8 mouse cellular contexts compared by ENCODE assay signal in the genomic region with DNA sequence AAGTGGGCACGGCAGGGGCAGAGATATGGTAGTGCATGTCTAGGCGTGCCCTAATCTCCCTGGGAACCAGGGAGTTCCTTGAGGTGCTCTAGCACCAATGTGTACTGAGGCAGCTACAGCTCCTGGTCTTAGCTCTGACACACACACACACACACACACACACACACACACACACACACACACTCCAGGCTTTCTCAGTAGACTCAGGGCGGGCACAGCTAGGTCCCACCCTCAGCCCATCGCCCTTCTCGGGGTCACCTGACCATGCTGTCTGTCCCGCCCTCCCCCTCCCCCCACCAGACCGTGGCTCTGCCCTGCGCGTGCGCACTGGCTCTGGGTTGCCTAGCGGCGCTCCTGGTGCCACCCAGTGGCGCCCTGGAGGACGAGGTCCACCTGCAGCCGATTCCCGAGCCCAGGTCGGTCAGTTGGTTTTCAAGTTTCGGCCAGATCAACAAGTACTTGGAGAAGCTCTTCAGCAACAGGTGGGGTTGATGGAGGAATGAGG. TPM values are rescaled to one million over a fixed set of nuclear protein-coding genes. Genes with fewer than 3 reads are reported as not detected.
A peak's percentile ranks its signal among the peaks of the same experiment; 100 is the strongest.
DNase-seq lines count a peak whose midpoint lies in the region; ATAC-seq and TF ChIP-seq lines count a peak whose summit lies in the region.

No protein-coding gene starts in this region.

- H3K4me2 ChIP-seq in heart, postnatal 0 days (ENCODE audit: low read depth, low read length) = peak overlapping the region; percentile 47
- H3K4me2 ChIP-seq in lung, embryonic 16.5 days (ENCODE audit: low read depth, low read length) = peak overlapping the region; percentile 44

- no peaks in the 10 kb centered on the region for H3K4me1 ChIP-seq in brown adipose tissue, adult 24 weeks (ENCODE audit: control insufficient read depth, insufficient read depth, insufficient read length, low read length)
- H3K4me1 ChIP-seq in erythroblast, embryonic 14.5 days (ENCODE audit: control insufficient read depth) = peaks cover 65% of the 10 kb centered on the region
- H3K4me1 ChIP-seq in heart, postnatal 0 days (ENCODE audit: control insufficient read depth, insufficient read depth) = peaks cover 8% of the 10 kb centered on the region
- peaks cover 4% of the 10 kb centered on the region; the same call in 1 of the 2 replicates for H3K4me1 ChIP-seq in lung, embryonic 16.5 days (replicated peaks; ENCODE audit: control insufficient read depth, insufficient read depth, low read length)

- H3K36me3 ChIP-seq in erythroblast, embryonic 14.5 days (ENCODE audit: control insufficient read depth) = no peaks in the 10 kb centered on the region
- H3K36me3 ChIP-seq in heart, postnatal 0 days (replicated peaks; ENCODE audit: control insufficient read depth, insufficient read depth, low read length) = no peaks in the 10 kb centered on the region
- no peaks in the 10 kb centered on the region for H3K36me3 ChIP-seq in lung, embryonic 16.5 days (ENCODE audit: control insufficient read depth, insufficient read depth, low read length)

- ATAC-seq in heart, postnatal 0 days (ENCODE audit: insufficient read depth, low read depth) = peak; percentile 89
- ATAC-seq in lung, embryonic 16.5 days (ENCODE audit: low read depth) = peak; percentile 92

- no peaks in the 10 kb centered on the region for H3K9me3 ChIP-seq in erythroblast, embryonic 14.5 days (ENCODE audit: control insufficient read depth, low read length)
- no peaks in the 10 kb centered on the region for H3K9me3 ChIP-seq in heart, postnatal 0 days (replicated peaks; ENCODE audit: control insufficient read depth, low read length)
- H3K9me3 ChIP-seq in lung, embryonic 16.5 days (ENCODE audit: control insufficient read depth, low read length) = no peaks in the 10 kb centered on the region

- 2% methylated on average over 18 of the region's 18 CpGs for WGBS in heart, postnatal 0 days
- WGBS in lung, embryonic 16.5 days = 3% methylated on average over 17 of the region's 18 CpGs

- H3K4me3 ChIP-seq in brown adipose tissue, adult 24 weeks (ENCODE audit: insufficient read depth, low read depth, low read length) = peak overlapping the region; percentile 38
- H3K4me3 ChIP-seq in erythroblast, embryonic 14.5 days (replicated peaks) = peak overlapping the region; percentile 61
- H3K4me3 ChIP-seq in heart, postnatal 0 days (ENCODE audit: low read depth, low read length) = peak overlapping the region; percentile 4
- H3K4me3 ChIP-seq in lung, embryonic 16.5 days (ENCODE audit: low read length) = peak overlapping the region; percentile 21; the same call in 1 of the 2 replicates

- TF ChIP-seq CTCF in heart, postnatal 0 days (IDR thresholded peaks at IDR 0.05; ENCODE audit: low read depth) = peak; percentile 63

- TF ChIP-seq EP300 in heart, postnatal 0 days (IDR thresholded peaks at IDR 0.05; ENCODE audit: low read depth) = no peak

- H3K27ac ChIP-seq in brown adipose tissue, adult 24 weeks (replicated peaks; ENCODE audit: low read depth, low read length) = no peak overlapping the region
- H3K27ac ChIP-seq in heart, postnatal 0 days (ENCODE audit: low read depth) = no peak overlapping the region
- H3K27ac ChIP-seq in lung, embryonic 16.5 days (ENCODE audit: low read length) = no peak overlapping the region

- peak; percentile 96 for DNase-seq in ES-CJ7 (ENCODE audit: low read depth, low spot score)
- DNase-seq in heart, postnatal 0 days (ENCODE audit: low spot score) = peak; percentile 79
- DNase-seq in kidney, postnatal 4 days = peak; percentile 82 to 91
- DNase-seq in retina, postnatal 1 day = peak; percentile 94
- peak; percentile 37 for DNase-seq in urinary bladder, postnatal 10 days (ENCODE audit: low spot score)

- peaks cover 39% of the 10 kb centered on the region for H3K27me3 ChIP-seq in erythroblast, embryonic 14.5 days (ENCODE audit: control insufficient read depth)
- H3K27me3 ChIP-seq in heart, postnatal 0 days (ENCODE audit: control insufficient read depth, insufficient read depth, low read length) = peaks cover 15% of the 10 kb centered on the region; the same call in 1 of the 2 replicates
- H3K27me3 ChIP-seq in lung, embryonic 16.5 days (ENCODE audit: control insufficient read depth, insufficient read depth, low read depth, low read length) = peaks cover 4% of the 10 kb centered on the region; the same call in 1 of the 2 replicates

- H3K9ac ChIP-seq in heart, postnatal 0 days (replicated peaks; ENCODE audit: low read depth, low read length) = no peak overlapping the region
- peak overlapping the region; percentile 43 for H3K9ac ChIP-seq in lung, embryonic 16.5 days (ENCODE audit: low read length)

RNA-seq across cellular contexts. Expression of a gene that starts 4.2 kb away (rescaled TPM):
- polyA plus RNA-seq in brown adipose tissue, adult 24 weeks (2012; ENCODE audit: insufficient read depth, insufficient read length, missing spikeins) = not detected in 2 replicates
- polyA plus RNA-seq in erythroblast, embryonic 14.5 days (2012) = not detected in 2 replicates
- not detected in 2 replicates for total RNA-seq in heart, postnatal 0 days (2014; rRNA removed; ENCODE audit: low replicate concordance)
- polyA plus RNA-seq in heart, postnatal 0 days (2015; fragmentation: Nextera tagmentation; extraction: Ambion mirVana) = not detected in 2 replicates
- not detected in 2 replicates for polyA plus RNA-seq in lung, embryonic 16.5 days (2015; fragmentation: Nextera tagmentation; extraction: Ambion mirVana)

RNA-seq across cellular contexts. Expression of a gene that starts 8.6 kb away (rescaled TPM):
- 3.7 and 7.0 TPM in 2 replicates for polyA plus RNA-seq in brown adipose tissue, adult 24 weeks (2012; ENCODE audit: insufficient read depth, insufficient read length, missing spikeins)
- polyA plus RNA-seq in erythroblast, embryonic 14.5 days (2012) = 21.2 and 24.5 TPM in 2 replicates
- total RNA-seq in heart, postnatal 0 days (2014; rRNA removed; ENCODE audit: low replicate concordance) = 6.0 and 12.1 TPM in 2 replicates
- 2.1 and 2.3 TPM in 2 replicates for polyA plus RNA-seq in heart, postnatal 0 days (2015; fragmentation: Nextera tagmentation; extraction: Ambion mirVana)
- polyA plus RNA-seq in lung, embryonic 16.5 days (2015; fragmentation: Nextera tagmentation; extraction: Ambion mirVana) = 6.1 and 6.4 TPM in 2 replicates

RNA-seq across cellular contexts. Expression of a gene that starts 10.7 kb away (rescaled TPM):
- polyA plus RNA-seq in brown adipose tissue, adult 24 weeks (2012; ENCODE audit: insufficient read depth, insufficient read length, missing spikeins) = not detected in 2 replicates
- polyA plus RNA-seq in erythroblast, embryonic 14.5 days (2012) = not detected in 2 replicates
- not detected in 2 replicates for total RNA-seq in heart, postnatal 0 days (2014; rRNA removed; ENCODE audit: low replicate concordance)
- not detected in 2 replicates for polyA plus RNA-seq in heart, postnatal 0 days (2015; fragmentation: Nextera tagmentation; extraction: Ambion mirVana)
- polyA plus RNA-seq in lung, embryonic 16.5 days (2015; fragmentation: Nextera tagmentation; extraction: Ambion mirVana) = not detected in 2 replicates

RNA-seq across cellular contexts. Expression of a gene that starts 48.4 kb away (rescaled TPM):
- polyA plus RNA-seq in brown adipose tissue, adult 24 weeks (2012; ENCODE audit: insufficient read depth, insufficient read length, missing spikeins) = not detected in 2 replicates
- polyA plus RNA-seq in erythroblast, embryonic 14.5 days (2012) = 0.14 and 0.16 TPM in 2 replicates
- total RNA-seq in heart, postnatal 0 days (2014; rRNA removed; ENCODE audit: low replicate concordance) = not detected in 2 replicates
- polyA plus RNA-seq in heart, postnatal 0 days (2015; fragmentation: Nextera tagmentation; extraction: Ambion mirVana) = not detected in 2 replicates
- 0.73 and 1.5 TPM in 2 replicates for polyA plus RNA-seq in lung, embryonic 16.5 days (2015; fragmentation: Nextera tagmentation; extraction: Ambion mirVana)

RNA-seq across cellular contexts. Expression of a gene that starts 55.6 kb away (rescaled TPM):
- polyA plus RNA-seq in brown adipose tissue, adult 24 weeks (2012; ENCODE audit: insufficient read depth, insufficient read length, missing spikeins) = 37.7 and 46.4 TPM in 2 replicates
- not detected in 2 replicates for polyA plus RNA-seq in erythroblast, embryonic 14.5 days (2012)
- total RNA-seq in heart, postnatal 0 days (2014; rRNA removed; ENCODE audit: low replicate concordance) = 23.0 and 79.5 TPM in 2 replicates
- polyA plus RNA-seq in heart, postnatal 0 days (2015; fragmentation: Nextera tagmentation; extraction: Ambion mirVana) = 22.9 and 24.0 TPM in 2 replicates
- polyA plus RNA-seq in lung, embryonic 16.5 days (2015; fragmentation: Nextera tagmentation; extraction: Ambion mirVana) = 0.74 and 1.1 TPM in 2 replicates

Comparison
In these comparisons a context has a peak if more than half of its experiments do, and no peak if none do; other contexts are left out.
1. DNase-seq: peak in every context shown above with its lines; median percentile 96 in ES-CJ7; 94 in retina, postnatal 1 day; 86 in kidney, postnatal 4 days; 79 in heart, postnatal 0 days; 37 in urinary bladder, postnatal 10 days.
2. H3K4me3 ChIP-seq: peak in every context shown above with its lines; median percentile 61 in erythroblast, embryonic 14.5 days; 38 in brown adipose tissue, adult 24 weeks; 21 in lung, embryonic 16.5 days; 4 in heart, postnatal 0 days.